ENCODE assay signal across 19 mouse cellular contexts in the genomic region with DNA sequence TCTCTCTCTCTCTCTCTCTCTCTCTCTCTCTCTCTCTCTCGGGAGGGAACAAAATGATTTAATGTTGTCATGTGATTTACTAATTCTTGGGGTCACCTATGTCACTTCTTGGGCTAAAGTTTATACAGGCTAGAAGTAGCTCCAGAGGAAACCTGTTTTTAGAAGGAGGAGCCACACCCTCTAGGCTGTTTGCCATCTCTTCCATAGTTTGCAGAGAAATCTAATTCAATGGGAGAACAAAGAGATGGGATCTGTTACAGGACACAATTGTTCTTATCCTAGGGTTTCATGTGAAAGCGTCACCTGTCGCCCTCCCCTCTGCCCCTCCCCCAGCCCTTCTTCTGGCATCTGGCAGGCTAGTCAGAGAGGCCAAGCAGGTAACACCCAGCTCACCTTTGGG. TPM values are rescaled to one million over a fixed set of nuclear protein-coding genes. Genes with fewer than 3 reads are reported as not detected.
A peak's percentile ranks its signal among the peaks of the same experiment; 100 is the strongest.
DNase-seq lines count a peak whose midpoint lies in the region; ATAC-seq and TF ChIP-seq lines count a peak whose summit lies in the region.
"Had no signal": no experiment of that assay in that cellular context is flagged by ENCODE, and none has a peak within 500 bp of the region (broad histone marks: within the 10 kb centered on the region; RNA-seq: fewer than 3 reads in every experiment).

No protein-coding gene starts in this region.

- no peaks in the 10 kb centered on the region for H3K4me1 ChIP-seq in embryonic facial prominence, embryonic 14.5 days (ENCODE audit: control insufficient read depth, insufficient read depth, low read length)
- H3K4me1 ChIP-seq in embryonic facial prominence, embryonic 10.5 days = peaks cover 6% of the 10 kb centered on the region; the same call in 1 of the 2 replicates
- H3K4me1 ChIP-seq in stomach, postnatal 0 days (replicated peaks; ENCODE audit: control insufficient read depth, insufficient read depth) = no peaks in the 10 kb centered on the region
- H3K4me1 ChIP-seq: embryonic facial prominence, embryonic 13.5 days had no signal

- peak; percentile 59 for DNase-seq in embryonic facial prominence, embryonic 14.5 days (ENCODE audit: low spot score)
- no peak for DNase-seq in embryonic facial prominence, embryonic 10.5 days (ENCODE audit: low spot score)
- DNase-seq in stomach, postnatal 0 days (ENCODE audit: low spot score) = peak; percentile 30
- DNase-seq in heart, postnatal 25 days (ENCODE audit: low spot score) = no peak
- DNase-seq in layer of hippocampus, adult 2 months (ENCODE audit: low spot score in 2 of 2) = no peak
- DNase-seq: adrenal gland, adult 8-10 months; adrenal gland, postnatal 14 days; adrenal gland, postnatal 36 days; B cell, adult 2 months; cerebellum, adult 11-12 months; cerebellum, adult 2 months; cerebellum, adult 9-10 months; cerebellum, postnatal 10 days; cerebellum, postnatal 25 days had no signal

- peak; percentile 58; the same call in 1 of the 2 replicates for ATAC-seq in embryonic facial prominence, embryonic 14.5 days (ENCODE audit: low read depth)
- peak; percentile 51; the same call in 1 of the 2 replicates for ATAC-seq in stomach, postnatal 0 days (ENCODE audit: low FRiP score, low TSS enrichment)
- ATAC-seq: CD4-positive, CD25-positive, alpha-beta regulatory T cell, adult 4 months; forebrain, embryonic 13.5 days; forebrain, embryonic 16.5 days had no signal

- no peaks in the 10 kb centered on the region for H3K36me3 ChIP-seq in embryonic facial prominence, embryonic 14.5 days (ENCODE audit: control insufficient read depth, insufficient read depth, low read length)
- H3K36me3 ChIP-seq in embryonic facial prominence, embryonic 10.5 days (replicated peaks) = no peaks in the 10 kb centered on the region
- H3K36me3 ChIP-seq in stomach, postnatal 0 days (ENCODE audit: control insufficient read depth, insufficient read depth, low read length) = no peaks in the 10 kb centered on the region
- H3K36me3 ChIP-seq: embryonic facial prominence, embryonic 13.5 days had no signal

- no peak for TF ChIP-seq CTCF in stomach, postnatal 0 days (IDR thresholded peaks at IDR 0.05; ENCODE audit: low read depth)
- TF ChIP-seq CTCF in layer of hippocampus, adult 2 months (conservative IDR thresholded peaks at IDR 0.05) = no peak

- no peak overlapping the region for H3K4me3 ChIP-seq in embryonic facial prominence, embryonic 14.5 days (ENCODE audit: low read depth, low read length)
- no peak overlapping the region for H3K4me3 ChIP-seq in embryonic facial prominence, embryonic 10.5 days
- no peak overlapping the region for H3K4me3 ChIP-seq in stomach, postnatal 0 days (ENCODE audit: low read depth, low read length)
- no peak overlapping the region for H3K4me3 ChIP-seq in layer of hippocampus, adult 2 months
- H3K4me3 ChIP-seq: embryonic facial prominence, embryonic 13.5 days; forebrain, embryonic 13.5 days had no signal

- H3K27ac ChIP-seq in embryonic facial prominence, embryonic 14.5 days (replicated peaks; ENCODE audit: low read depth, low read length) = no peak overlapping the region
- no peak overlapping the region for H3K27ac ChIP-seq in embryonic facial prominence, embryonic 10.5 days (replicated peaks)
- no peak overlapping the region for H3K27ac ChIP-seq in stomach, postnatal 0 days (replicated peaks)
- no peak overlapping the region for H3K27ac ChIP-seq in layer of hippocampus, adult 2 months
- H3K27ac ChIP-seq: embryonic facial prominence, embryonic 13.5 days; forebrain, embryonic 13.5 days had no signal

- H3K9me3 ChIP-seq in embryonic facial prominence, embryonic 14.5 days (ENCODE audit: control insufficient read depth, low read length) = 0 out of 2 replicates have a peak, but pooled peaks cover 5% of the 10 kb centered on the region
- no peaks in the 10 kb centered on the region for H3K9me3 ChIP-seq in embryonic facial prominence, embryonic 10.5 days
- no peaks in the 10 kb centered on the region for H3K9me3 ChIP-seq in stomach, postnatal 0 days (ENCODE audit: control insufficient read depth, low read length)
- H3K9me3 ChIP-seq: forebrain, embryonic 13.5 days had no signal

- intact Hi-C loops in heart, postnatal 25 days (cut with DNase I) = no loop called here

- H3K4me2 ChIP-seq in embryonic facial prominence, embryonic 14.5 days (ENCODE audit: low read depth, low read length) = no peak overlapping the region
- H3K4me2 ChIP-seq in stomach, postnatal 0 days (replicated peaks; ENCODE audit: low read depth) = no peak overlapping the region
- H3K4me2 ChIP-seq: embryonic facial prominence, embryonic 13.5 days; forebrain, embryonic 13.5 days had no signal

- H3K9ac ChIP-seq in embryonic facial prominence, embryonic 14.5 days (ENCODE audit: low read depth, low read length) = no peak overlapping the region
- H3K9ac ChIP-seq in stomach, postnatal 0 days (ENCODE audit: low read length) = no peak overlapping the region
- H3K9ac ChIP-seq: embryonic facial prominence, embryonic 13.5 days; forebrain, embryonic 13.5 days had no signal

- no peaks in the 10 kb centered on the region for H3K27me3 ChIP-seq in embryonic facial prominence, embryonic 14.5 days (replicated peaks; ENCODE audit: control insufficient read depth, insufficient read depth, low read length)
- no peaks in the 10 kb centered on the region for H3K27me3 ChIP-seq in embryonic facial prominence, embryonic 10.5 days (replicated peaks; ENCODE audit: low read depth, poor library complexity, severe bottlenecking)
- no peaks in the 10 kb centered on the region for H3K27me3 ChIP-seq in stomach, postnatal 0 days (ENCODE audit: control insufficient read depth, insufficient read depth, low read length)
- H3K27me3 ChIP-seq: CH12.LX; embryonic facial prominence, embryonic 13.5 days; forebrain, embryonic 13.5 days had no signal

- 47% methylated on average over 3 of the region's 3 CpGs for WGBS in embryonic facial prominence, embryonic 14.5 days
- 64% methylated on average over 3 of the region's 3 CpGs for WGBS in embryonic facial prominence, embryonic 10.5 days
- WGBS in stomach, postnatal 0 days = 37% methylated on average over 3 of the region's 3 CpGs

- no peak for TF ChIP-seq EP300 in stomach, postnatal 0 days (optimal IDR thresholded peaks at IDR 0.05)

RNA-seq across cellular contexts. Expression of a gene that starts 28.8 kb away (rescaled TPM):
- 24.8 and 26.6 TPM in 2 replicates for polyA plus RNA-seq in embryonic facial prominence, embryonic 14.5 days (2014; fragmentation: Nextera tagmentation; extraction: Ambion mirVana)
- 13.5 TPM in 2 replicates for polyA plus RNA-seq in embryonic facial prominence, embryonic 10.5 days (2016; fragmentation: Nextera tagmentation; extraction: Ambion mirVana)
- 7.2 and 8.7 TPM in 2 replicates for polyA plus RNA-seq in stomach, postnatal 0 days (2015; fragmentation: Nextera tagmentation; extraction: Ambion mirVana)
- 1 to 10 TPM; 1.7 TPM for total RNA-seq in heart, postnatal 25 days (2021)
- 10 to 100 TPM; 36.9 to 39.2 TPM for total RNA-seq in layer of hippocampus, adult 2 months (2021)

Comparison
In these comparisons a context has a peak if more than half of its experiments do, and no peak if none do; other contexts are left out.
1. DNase-seq: peak in embryonic facial prominence, embryonic 14.5 days (single experiment) and stomach, postnatal 0 days (single experiment); none in embryonic facial prominence, embryonic 10.5 days (single experiment), heart, postnatal 25 days (single experiment) and layer of hippocampus, adult 2 months (0 of 2).